Mouse (Mus musculus): ENCODE data around the gene Rnf149. TPM values are rescaled to one million over a fixed set of nuclear protein-coding genes. Genes with fewer than 3 reads are reported as not detected.

The Rnf149 gene
- total and polyA plus RNA-seq, 2 experiments from 2014 or later, result 14.5 to 22.3 TPM

- TF ChIP-seq CTCF (IDR thresholded peaks at IDR 0.05; ENCODE audit: low read depth), result no peak
- Histone ChIP-seq H3K4me2 (ENCODE audit: low read depth, low read length) (no peak overlapping the region), H3K4me3 (ENCODE audit: low read length) (no peak overlapping the region), H3K27ac (no peak overlapping the region), H3K4me1 (ENCODE audit: insufficient read depth, low read length) (peaks cover 8% of the 10 kb centered on the region), H3K27me3 (ENCODE audit: insufficient read depth, low read length) (no peaks in the 10 kb centered on the region), H3K9ac (replicated peaks; ENCODE audit: low read length) (no peak overlapping the region), H3K36me3 (ENCODE audit: insufficient read depth, low read length) (no peaks in the 10 kb centered on the region), H3K9me3 (ENCODE audit: low read length) (no peaks in the 10 kb centered on the region)
- ATAC-seq, result no peak
- WGBS, result 91% methylated on average over 5 of the region's 5 CpGs
- DNase-seq (ENCODE audit: low spot score), result no peak
Measured at GRCm38 (mm10) chr1:39578446-39578845, 1.2 kb upstream of the Rnf149 start.

GRCm38 (mm10) chr1:39576431-39577243 lies 568 bp downstream of the Rnf149 start:
- under 1% methylated on average over 83 of the region's 88 CpGs for WGBS
- peak overlapping the region; percentile 97 for H3K27ac ChIP-seq
- ATAC-seq, result peak; percentile 88
- H3K4me3 ChIP-seq (ENCODE audit: low read length), result peak overlapping the region; percentile 94
- H3K4me1 ChIP-seq (ENCODE audit: insufficient read depth, low read length), result peaks cover 8% of the 10 kb centered on the region
- H3K9me3 ChIP-seq (ENCODE audit: low read length), result no peaks in the 10 kb centered on the region
- H3K4me2 ChIP-seq (ENCODE audit: low read depth, low read length), result peak overlapping the region; percentile 62
- TF ChIP-seq CTCF (IDR thresholded peaks at IDR 0.05; ENCODE audit: low read depth), result peak; percentile 2; the same call in 1 of the 2 replicates
- no peaks in the 10 kb centered on the region for H3K36me3 ChIP-seq (ENCODE audit: insufficient read depth, low read length)
- peak overlapping the region; percentile 94 for H3K9ac ChIP-seq (replicated peaks; ENCODE audit: low read length)
- no peaks in the 10 kb centered on the region for H3K27me3 ChIP-seq (ENCODE audit: insufficient read depth, low read length)
- peak; percentile 80 for DNase-seq (ENCODE audit: low spot score)

GRCm38 (mm10) chr1:39575778-39576375 lies 1.3 kb downstream of the Rnf149 start:
- Histone ChIP-seq H3K4me1 (ENCODE audit: insufficient read depth, low read length) (peaks cover 8% of the 10 kb centered on the region), H3K9ac (replicated peaks; ENCODE audit: low read length) (peak overlapping the region; percentile 94), H3K36me3 (ENCODE audit: insufficient read depth, low read length) (no peaks in the 10 kb centered on the region), H3K27me3 (ENCODE audit: insufficient read depth, low read length) (no peaks in the 10 kb centered on the region), H3K4me3 (ENCODE audit: low read length) (peak overlapping the region; percentile 94), H3K9me3 (ENCODE audit: low read length) (no peaks in the 10 kb centered on the region), H3K27ac (peak overlapping the region; percentile 97; the same call in 1 of the 2 replicates), H3K4me2 (ENCODE audit: low read depth, low read length) (peak overlapping the region; percentile 62)
- DNase-seq (ENCODE audit: low spot score) (no peak), ATAC-seq (no peak)
- WGBS, result 18% methylated on average over 8 of the region's 8 CpGs
- TF ChIP-seq CTCF (IDR thresholded peaks at IDR 0.05; ENCODE audit: low read depth), result no peak

GRCm38 (mm10) chr1:39573890-39574289 lies 3.3 kb downstream of the Rnf149 start:
- TF ChIP-seq CTCF (IDR thresholded peaks at IDR 0.05; ENCODE audit: low read depth), result no peak
- ATAC-seq, result no peak
- no peak overlapping the region for H3K4me2 ChIP-seq (ENCODE audit: low read depth, low read length)
- H3K27me3 ChIP-seq (ENCODE audit: insufficient read depth, low read length), result no peaks in the 10 kb centered on the region
- H3K27ac ChIP-seq, result no peak overlapping the region
- peaks cover 8% of the 10 kb centered on the region for H3K4me1 ChIP-seq (ENCODE audit: insufficient read depth, low read length)
- 91% methylated on average over 7 of the region's 7 CpGs for WGBS
- no peak for DNase-seq (ENCODE audit: low spot score)
- H3K9ac ChIP-seq (replicated peaks; ENCODE audit: low read length), result no peak overlapping the region
- no peak overlapping the region for H3K4me3 ChIP-seq (ENCODE audit: low read length)
- no peaks in the 10 kb centered on the region for H3K9me3 ChIP-seq (ENCODE audit: low read length)
- no peaks in the 10 kb centered on the region for H3K36me3 ChIP-seq (ENCODE audit: insufficient read depth, low read length)

- peaks cover 8% of the 10 kb centered on the region for H3K4me1 ChIP-seq (ENCODE audit: insufficient read depth, low read length)
- no peaks in the 10 kb centered on the region for H3K36me3 ChIP-seq (ENCODE audit: insufficient read depth, low read length)
- no peak overlapping the region for H3K27ac ChIP-seq
- no peak overlapping the region for H3K4me2 ChIP-seq (ENCODE audit: low read depth, low read length)
- ATAC-seq (no peak), DNase-seq (ENCODE audit: low spot score) (no peak)
- no peak for TF ChIP-seq CTCF (IDR thresholded peaks at IDR 0.05; ENCODE audit: low read depth)
- no peaks in the 10 kb centered on the region for H3K27me3 ChIP-seq (ENCODE audit: insufficient read depth, low read length)
- H3K4me3 ChIP-seq (ENCODE audit: low read length), result no peak overlapping the region
- H3K9ac ChIP-seq (replicated peaks; ENCODE audit: low read length), result no peak overlapping the region
- 76% methylated on average over 6 of the region's 6 CpGs for WGBS
- H3K9me3 ChIP-seq (ENCODE audit: low read length), result no peaks in the 10 kb centered on the region
Measured at GRCm38 (mm10) chr1:39571653-39572052, 5.6 kb downstream of the Rnf149 start.

GRCm38 (mm10) chr1:39568079-39568478 lies 9.1 kb downstream of the Rnf149 start:
- H3K27me3 ChIP-seq (ENCODE audit: insufficient read depth, low read length), result no peaks in the 10 kb centered on the region
- H3K4me1 ChIP-seq (ENCODE audit: insufficient read depth, low read length), result no peaks in the 10 kb centered on the region
- H3K9me3 ChIP-seq (ENCODE audit: low read length), result no peaks in the 10 kb centered on the region
- no peak overlapping the region for H3K9ac ChIP-seq (replicated peaks; ENCODE audit: low read length)
- no peak overlapping the region for H3K27ac ChIP-seq
- no peak overlapping the region for H3K4me2 ChIP-seq (ENCODE audit: low read depth, low read length)
- peaks cover 7% of the 10 kb centered on the region; the same call in 1 of the 2 replicates for H3K36me3 ChIP-seq (ENCODE audit: insufficient read depth, low read length)
- H3K4me3 ChIP-seq (ENCODE audit: low read length), result no peak overlapping the region
- 0 out of 2 replicates have a peak, but pooled peaks have one; percentile 35 for ATAC-seq
- DNase-seq (ENCODE audit: low spot score), result peak; percentile 42
- TF ChIP-seq CTCF (IDR thresholded peaks at IDR 0.05; ENCODE audit: low read depth), result no peak
